Mouse (Mus musculus): ENCODE results near the gene Arhgef28.

Arhgef28 gene

GRCm38 (mm10) chr13:97918117-97918900, 287.9 kb downstream of the Arhgef28 start:
- peak; percentile 69 for DNase-seq (ENCODE audit: low read depth, low spot score)

- DNase-seq (ENCODE audit: low read depth, low spot score), result no peak
Measured at GRCm38 (mm10) chr13:97911013-97911412, 295.2 kb downstream of the Arhgef28 start.

GRCm38 (mm10) chr13:97902821-97903220, 303.4 kb downstream of the Arhgef28 start:
- no peak for DNase-seq (ENCODE audit: low read depth, low spot score)

GRCm38 (mm10) chr13:97900380-97900758, 305.9 kb downstream of the Arhgef28 start:
- DNase-seq (ENCODE audit: low read depth, low spot score), result peak; percentile 89

- DNase-seq (ENCODE audit: low read depth, low spot score), result no peak
Measured at GRCm38 (mm10) chr13:97899604-97900379, 306.4 kb downstream of the Arhgef28 start.

- no peak for DNase-seq (ENCODE audit: low read depth, low spot score)
Measured at GRCm38 (mm10) chr13:97898590-97898989, 307.6 kb downstream of the Arhgef28 start.

GRCm38 (mm10) chr13:97893031-97893825, 313.0 kb downstream of the Arhgef28 start:
- DNase-seq (ENCODE audit: low read depth, low spot score), result no peak

- no peak for DNase-seq (ENCODE audit: low read depth, low spot score)
Measured at GRCm38 (mm10) chr13:97892089-97892884, 314.0 kb downstream of the Arhgef28 start.

GRCm38 (mm10) chr13:97888046-97888445, 318.2 kb downstream of the Arhgef28 start:
- DNase-seq (ENCODE audit: low read depth, low spot score), result no peak

GRCm38 (mm10) chr13:97887558-97887957, 318.7 kb downstream of the Arhgef28 start:
- DNase-seq (ENCODE audit: low read depth, low spot score), result no peak

- DNase-seq (ENCODE audit: low read depth, low spot score), result no peak
Measured at GRCm38 (mm10) chr13:97883629-97884028, 322.6 kb downstream of the Arhgef28 start.

GRCm38 (mm10) chr13:97876450-97876849, 329.8 kb downstream of the Arhgef28 start:
- no peak for DNase-seq (ENCODE audit: low read depth, low spot score)

GRCm38 (mm10) chr13:97876031-97876430, 330.2 kb downstream of the Arhgef28 start:
- DNase-seq (ENCODE audit: low read depth, low spot score), result no peak

- DNase-seq (ENCODE audit: low read depth, low spot score), result no peak
Measured at GRCm38 (mm10) chr13:97869428-97869827, 336.8 kb downstream of the Arhgef28 start.

- DNase-seq (ENCODE audit: low read depth, low spot score), result no peak
Measured at GRCm38 (mm10) chr13:97867322-97867962, 338.8 kb downstream of the Arhgef28 start.

- DNase-seq (ENCODE audit: low read depth, low spot score), result no peak
Measured at GRCm38 (mm10) chr13:97859071-97859470, 347.2 kb downstream of the Arhgef28 start.

- DNase-seq (ENCODE audit: low read depth, low spot score), result no peak
Measured at GRCm38 (mm10) chr13:97857860-97858259, 348.4 kb downstream of the Arhgef28 start.

- DNase-seq (ENCODE audit: low read depth, low spot score), result no peak
Measured at GRCm38 (mm10) chr13:97853356-97853968, 352.8 kb downstream of the Arhgef28 start.
